Mouse (Mus musculus) liver, embryonic 14.5 days (tissue): ENCODE data around the gene Nkx2-2. TPM values are rescaled to one million over a fixed set of nuclear protein-coding genes. Genes with fewer than 3 reads are reported as not detected.

ENCODE experiments used
- ATAC-seq: fragments of 200-750 bp; cut with Nextera tagmentation; 2 replicates; pipeline ENCODE4 v1.8.0; 2017; ENCODE audit warnings: moderate number of reproducible peaks, mild to moderate bottlenecking, moderate library complexity; ENCODE audit not compliant: insufficient read depth
- DNase-seq, 3 experiments: peaks; one replicate each; pipeline ENCODE4 v3.0.0-alpha.2; 2012 to 2013; ENCODE audit warnings: low read depth in 3 of 3, low spot score in 3 of 3
- H3K27ac ChIP-seq: fragments of 300-500 bp; sonication (generic); 2 replicates; pipeline ENCODE4 v1.5.1; 2014; ENCODE audit warnings: moderate library complexity, mild to moderate bottlenecking, control low read depth, inconsistent platforms
- H3K27me3 ChIP-seq: fragments of 300-500 bp; sonication (generic); 2 replicates; pipeline ENCODE4 v1.6.1; 2014; ENCODE audit warnings: mild to moderate bottlenecking, low read length, moderate library complexity; ENCODE audit not compliant: control insufficient read depth, insufficient read depth
- H3K36me3 ChIP-seq: fragments of 300-500 bp; sonication (generic); replicated peaks from 2 replicates; pipeline ENCODE4 v1.6.1; 2014; ENCODE audit warnings: low read depth; ENCODE audit not compliant: control insufficient read depth, insufficient read depth
- H3K4me1 ChIP-seq, 2 experiments: fragments of 200-500 bp in 1 of 2; fragments of 300-500 bp in 1 of 2; sonication (generic) in 1 of 2; replicated peaks; 2 replicates each; pipeline ENCODE4 v1.6.1; 2012 to 2014; ENCODE audit warnings: antibody characterized with exemption in 1 of 2, inconsistent platforms in 1 of 2, low read length in 1 of 2; ENCODE audit not compliant: control insufficient read depth in 2 of 2, insufficient read depth in 2 of 2
- H3K4me2 ChIP-seq: fragments of 300-500 bp; sonication (generic); 2 replicates; pipeline ENCODE4 v1.6.1; 2014; ENCODE audit warnings: low read depth, mild to moderate bottlenecking, control low read depth, moderate library complexity
- H3K4me3 ChIP-seq, 2 experiments: fragments of 200-500 bp in 1 of 2; fragments of 300-500 bp in 1 of 2; sonication (generic) in 1 of 2; 2 replicates each; pipeline ENCODE4 v1.5.1; 2012 to 2014; ENCODE audit warnings: low read depth in 2 of 2, low read length in 2 of 2, mild to moderate bottlenecking in 2 of 2, control low read depth in 1 of 2, inconsistent platforms in 1 of 2, moderate library complexity in 1 of 2; ENCODE audit not compliant: insufficient read depth in 1 of 2
- H3K9ac ChIP-seq: fragments of 300-500 bp; sonication (generic); replicated peaks from 2 replicates; pipeline ENCODE4 v1.6.1; 2014; ENCODE audit warnings: mild to moderate bottlenecking, control low read depth, moderate library complexity
- H3K9me3 ChIP-seq: fragments of 300-500 bp; sonication (generic); 2 replicates; pipeline ENCODE4 v1.6.1; 2016; ENCODE audit warnings: low read length, mixed read lengths; ENCODE audit not compliant: control insufficient read depth
- CTCF ChIP-seq: IDR thresholded peaks from 2 replicates; pipeline ENCODE4 v1.5.1; 2016; ENCODE audit warnings: antibody characterized with exemption, low read depth, control low read depth
- EP300 ChIP-seq: IDR thresholded peaks from 2 replicates; pipeline ENCODE4 v1.6.1; 2016; ENCODE audit warnings: antibody characterized with exemption, low read depth
- WGBS: fragments of 180-500 bp; shearing (Covaris S2); extraction: QIAGEN DNeasy Blood & Tissue Kit; methylation state at CpG from one replicate; pipeline ENCODE4 v1.1.7; 2014; ENCODE audit not compliant: insufficient replicate concordance; 5-methylcytosine and 5-hydroxymethylcytosine counted together
- polyA plus RNA-seq, 2 experiments: library from polyadenylated mRNA; depleted of rRNA in 1 of 2; stranded (reverse) in 1 of 2; unstranded in 1 of 2; fragments of >200 nt; fragmentation: Nextera tagmentation in 1 of 2; extraction: Ambion mirVana in 1 of 2; gene quantifications; 2 replicates each; pipeline versions ENCODE4 v1.2.1 to v1.2.3; 2012 to 2014

Gene Nkx2-2
- polyA plus RNA-seq, 2 experiments = 0.02 TPM; not detected in 1

- no peak overlapping the region for H3K4me3 ChIP-seq
- no peaks in the 10 kb centered on the region for H3K4me1 ChIP-seq
- H3K9ac ChIP-seq = no peak overlapping the region
- H3K36me3 ChIP-seq = no peaks in the 10 kb centered on the region
- TF ChIP-seq CTCF = no peak
- no peak for TF ChIP-seq EP300
- ATAC-seq (no peak), DNase-seq (no peak)
- H3K4me2 ChIP-seq = no peak overlapping the region
- no peak overlapping the region for H3K27ac ChIP-seq
- no peaks in the 10 kb centered on the region for H3K9me3 ChIP-seq
- H3K27me3 ChIP-seq = peaks cover 53% of the 10 kb centered on the region
- WGBS = 2% methylated on average over 71 of the region's 71 CpGs
These were observed 920 bp upstream of the Nkx2-2 start for GRCm38 (mm10) chr2:147194711-147195615.

GRCm38 (mm10) chr2:147192731-147193130, 1.3 kb downstream of the Nkx2-2 start:
- Histone ChIP-seq H3K4me2 (no peak overlapping the region), H3K4me1 (no peaks in the 10 kb centered on the region), H3K4me3 (no peak overlapping the region), H3K9me3 (no peaks in the 10 kb centered on the region), H3K36me3 (no peaks in the 10 kb centered on the region), H3K27me3 (peaks cover 76% of the 10 kb centered on the region), H3K9ac (no peak overlapping the region), H3K27ac (no peak overlapping the region)
- TF ChIP-seq CTCF (no peak), EP300 (no peak)
- no peak for ATAC-seq
- no peak for DNase-seq
- 6% methylated on average over 13 of the region's 13 CpGs for WGBS

- H3K4me1 ChIP-seq = no peaks in the 10 kb centered on the region
- H3K27me3 ChIP-seq = peaks cover 97% of the 10 kb centered on the region
- H3K36me3 ChIP-seq = no peaks in the 10 kb centered on the region
- H3K9ac ChIP-seq = no peak overlapping the region
- H3K4me2 ChIP-seq = no peak overlapping the region
- WGBS = 2% methylated on average over 27 of the region's 27 CpGs
- ATAC-seq (no peak), DNase-seq (no peak)
- H3K4me3 ChIP-seq = no peak overlapping the region
- H3K9me3 ChIP-seq = no peaks in the 10 kb centered on the region
- TF ChIP-seq CTCF (no peak), EP300 (no peak)
- no peak overlapping the region for H3K27ac ChIP-seq
These were observed 3.6 kb downstream of the Nkx2-2 start for GRCm38 (mm10) chr2:147190316-147191021.

GRCm38 (mm10) chr2:147189546-147190315, 4.3 kb downstream of the Nkx2-2 start:
- Histone ChIP-seq H3K9ac (no peak overlapping the region), H3K27ac (no peak overlapping the region), H3K4me1 (no peaks in the 10 kb centered on the region), H3K9me3 (no peaks in the 10 kb centered on the region), H3K4me3 (no peak overlapping the region), H3K27me3 (peaks cover 94% of the 10 kb centered on the region), H3K4me2 (no peak overlapping the region), H3K36me3 (no peaks in the 10 kb centered on the region)
- TF ChIP-seq CTCF (no peak), EP300 (no peak)
- no peak for ATAC-seq
- no peak for DNase-seq
- 3% methylated on average over 28 of the region's 28 CpGs for WGBS
